Mouse (Mus musculus) forebrain, embryonic 13.5 days (tissue): ENCODE data around the gene Rnf149. TPM values are rescaled to one million over a fixed set of nuclear protein-coding genes. Genes with fewer than 3 reads are reported as not detected.
"Not testable (repeated sequence)": the region's sequence is repeated elsewhere in the genome, so short reads cannot be mapped to it uniquely, and the experiment has no call there.

Source experiments
- ATAC-seq: fragments of 200-750 bp; cut with Nextera tagmentation; 2 replicates; pipeline ENCODE4 v1.8.0; 2017
- H3K27ac ChIP-seq: fragments of 300-500 bp; sonication (generic); 2 replicates; pipeline ENCODE4 v1.5.1; 2015; ENCODE audit warnings: inconsistent platforms, mild to moderate bottlenecking, moderate library complexity
- H3K27me3 ChIP-seq: fragments of 300-500 bp; sonication (generic); 2 replicates; pipeline ENCODE4 v1.6.1; 2015; ENCODE audit warnings: mild to moderate bottlenecking, inconsistent platforms
- H3K36me3 ChIP-seq: fragments of 300-500 bp; sonication (generic); 2 replicates; pipeline ENCODE4 v1.6.1; 2015; ENCODE audit warnings: mild to moderate bottlenecking, inconsistent platforms; ENCODE audit not compliant: poor library complexity, severe bottlenecking
- H3K4me1 ChIP-seq: fragments of 300-500 bp; sonication (generic); 2 replicates; pipeline ENCODE4 v1.6.1; 2015; ENCODE audit warnings: inconsistent platforms
- H3K4me2 ChIP-seq: fragments of 300-500 bp; sonication (generic); 2 replicates; pipeline ENCODE4 v1.6.1; 2015; ENCODE audit warnings: inconsistent platforms, mild to moderate bottlenecking, moderate library complexity
- H3K4me3 ChIP-seq: fragments of 300-500 bp; sonication (generic); 2 replicates; pipeline ENCODE4 v1.5.1; 2015; ENCODE audit warnings: mild to moderate bottlenecking, inconsistent platforms
- H3K9ac ChIP-seq: fragments of 300-500 bp; sonication (generic); 2 replicates; pipeline ENCODE4 v1.6.1; 2015; ENCODE audit warnings: mild to moderate bottlenecking, inconsistent platforms
- H3K9me3 ChIP-seq: fragments of 300-500 bp; sonication (generic); replicated peaks from 2 replicates; pipeline ENCODE4 v1.6.1; 2016; ENCODE audit warnings: inconsistent platforms
- WGBS: fragments of 180-500 bp; shearing (Covaris S2); methylation state at CpG from one replicate; pipeline ENCODE4 v1.1.7; 2015; 5-methylcytosine and 5-hydroxymethylcytosine counted together
- polyA plus RNA-seq: library from polyadenylated mRNA; unstranded; fragments of >200 nt; fragmentation: Nextera tagmentation; extraction: Ambion mirVana; gene quantifications from 2 replicates; pipeline ENCODE4 v1.2.1, GENCODE M21; 2015

Rnf149 gene
- polyA plus RNA-seq: 20.0 and 20.7 TPM in 2 replicates

- H3K9ac ChIP-seq: peak within 1 kb of the TSS; percentile 95
- peak within 1 kb of the TSS; percentile 82 for H3K4me2 ChIP-seq
- peak within 1 kb of the TSS; percentile 96 for H3K27ac ChIP-seq
- no peaks in the 10 kb centered on the region for H3K36me3 ChIP-seq
- no peaks in the 10 kb centered on the region for H3K9me3 ChIP-seq
- no peaks in the 10 kb centered on the region for H3K27me3 ChIP-seq
- peak within 1 kb of the TSS; percentile 96 for H3K4me3 ChIP-seq
- WGBS: under 1% methylated on average over 44 of the region's 49 CpGs
- peaks cover 24% of the 10 kb centered on the region for H3K4me1 ChIP-seq
- peak; percentile 98 for ATAC-seq
Observed at GRCm38 (mm10) chr1:39577253-39577705, at the start of gene Rnf149. Gene Rnf149 (minus strand): TSS chr1:39577405.

DNA sequence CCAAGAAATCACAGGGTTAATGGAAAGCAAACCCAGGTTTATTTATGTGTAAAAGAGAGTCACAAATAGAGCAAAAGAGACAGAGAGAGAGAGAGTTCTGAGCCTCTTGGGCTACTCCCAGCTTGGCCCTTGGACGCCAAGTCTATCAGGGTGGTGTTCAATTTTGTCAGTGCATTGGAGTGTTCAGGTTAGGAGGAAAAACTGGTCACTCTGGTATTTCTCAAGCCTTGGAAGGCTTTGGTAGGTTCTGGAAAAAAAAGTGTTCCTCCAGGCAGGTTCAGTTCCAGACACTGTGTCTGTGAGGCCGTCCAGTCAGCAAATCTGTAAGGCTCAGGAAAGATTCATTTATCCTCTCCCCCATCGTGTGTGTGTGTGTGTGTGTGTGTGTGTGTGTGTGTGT lies 48.3 kb upstream of the Rnf149 start:
- no peaks in the 10 kb centered on the region for H3K27me3 ChIP-seq
- no peaks in the 10 kb centered on the region for H3K4me1 ChIP-seq
- no peaks in the 10 kb centered on the region for H3K9me3 ChIP-seq
- H3K9ac ChIP-seq: no peak overlapping the region
- no peak overlapping the region for H3K27ac ChIP-seq
- no peaks in the 10 kb centered on the region for H3K36me3 ChIP-seq
- ATAC-seq: no peak
- H3K4me2 ChIP-seq: no peak overlapping the region
- H3K4me3 ChIP-seq: no peak overlapping the region
- WGBS: 69% methylated on average over 3 of the region's 3 CpGs

DNA sequence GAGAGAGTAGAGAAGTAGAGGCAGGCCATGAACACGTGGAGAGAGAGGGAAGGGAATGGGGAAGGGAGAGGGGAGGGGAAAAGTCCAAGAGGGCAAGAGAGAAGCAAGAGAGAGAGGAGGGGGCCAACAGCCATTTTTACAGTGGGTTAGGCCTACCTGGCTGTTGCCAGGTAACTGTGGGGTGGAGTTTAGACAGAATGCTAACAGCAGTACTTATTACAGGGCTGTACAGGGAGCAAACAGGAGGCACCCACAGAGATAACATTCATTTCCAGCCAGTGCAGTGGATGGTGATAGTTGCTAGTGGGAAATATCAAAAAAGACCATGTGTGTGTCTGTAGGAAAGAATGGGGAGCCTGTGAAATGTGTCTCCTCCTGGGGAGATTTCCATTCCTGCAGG lies 46.5 kb upstream of the Rnf149 start:
- WGBS: 36% methylated on average over 1 of the region's 1 CpGs
- no peak for ATAC-seq
- H3K36me3 ChIP-seq: no peaks in the 10 kb centered on the region
- no peak overlapping the region for H3K4me3 ChIP-seq
- H3K9me3 ChIP-seq: no peaks in the 10 kb centered on the region
- H3K9ac ChIP-seq: no peak overlapping the region
- no peaks in the 10 kb centered on the region for H3K27me3 ChIP-seq
- H3K27ac ChIP-seq: no peak overlapping the region
- H3K4me1 ChIP-seq: no peaks in the 10 kb centered on the region
- H3K4me2 ChIP-seq: no peak overlapping the region

DNA sequence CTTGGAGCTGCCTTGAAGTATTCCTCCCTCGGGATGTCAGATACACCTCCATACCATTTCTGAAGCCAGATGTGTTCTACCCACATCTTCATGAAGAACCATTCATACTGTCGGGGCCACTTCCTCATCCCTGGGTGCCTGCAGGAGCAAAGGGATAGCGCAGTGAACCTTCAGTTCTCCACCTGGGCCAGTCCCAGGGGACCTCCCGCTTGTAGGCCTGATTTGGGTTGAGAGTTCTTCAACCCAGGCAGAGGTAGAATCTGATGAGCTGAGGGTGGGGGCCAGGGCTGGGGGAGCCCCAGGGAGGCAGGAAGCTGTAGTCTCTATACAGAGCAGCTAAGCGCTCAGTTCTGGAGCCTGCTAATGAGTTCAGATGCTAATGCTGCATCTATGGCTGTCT lies 45.9 kb upstream of the Rnf149 start:
- H3K36me3 ChIP-seq: no peaks in the 10 kb centered on the region
- 93% methylated on average over 5 of the region's 5 CpGs for WGBS
- H3K9me3 ChIP-seq: no peaks in the 10 kb centered on the region
- H3K4me3 ChIP-seq: no peak overlapping the region
- no peaks in the 10 kb centered on the region for H3K4me1 ChIP-seq
- H3K27me3 ChIP-seq: no peaks in the 10 kb centered on the region
- H3K9ac ChIP-seq: no peak overlapping the region
- no peak overlapping the region for H3K4me2 ChIP-seq
- ATAC-seq: no peak
- H3K27ac ChIP-seq: no peak overlapping the region

DNA sequence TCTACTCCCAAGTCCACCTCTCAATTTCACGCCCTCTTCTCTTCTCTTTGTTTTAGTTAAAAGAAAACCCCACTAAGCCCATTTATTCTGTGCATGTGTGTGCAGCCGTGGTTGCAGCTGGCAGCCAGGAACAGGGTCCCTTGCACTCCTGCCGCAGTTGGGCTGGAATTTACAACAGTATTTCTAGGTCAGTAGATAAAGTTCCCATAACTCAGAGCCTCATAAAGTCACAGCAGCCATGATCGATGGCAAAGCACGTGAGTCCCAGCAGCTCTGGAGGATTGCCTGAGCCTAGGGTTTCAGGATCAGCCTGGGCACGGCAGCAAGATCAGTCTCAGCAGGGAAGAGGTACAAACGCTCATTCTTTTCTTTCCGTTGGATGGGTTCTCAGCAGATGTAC lies 41.3 kb upstream of the Rnf149 start:
- H3K36me3 ChIP-seq: no peaks in the 10 kb centered on the region
- no peak overlapping the region for H3K4me3 ChIP-seq
- WGBS: 40% methylated on average over 8 of the region's 8 CpGs
- H3K4me2 ChIP-seq: no peak overlapping the region
- no peak overlapping the region for H3K9ac ChIP-seq
- ATAC-seq: no peak
- no peaks in the 10 kb centered on the region for H3K4me1 ChIP-seq
- H3K27ac ChIP-seq: no peak overlapping the region
- H3K27me3 ChIP-seq: no peaks in the 10 kb centered on the region
- no peaks in the 10 kb centered on the region for H3K9me3 ChIP-seq

- no peak for ATAC-seq
- Histone ChIP-seq H3K9me3 (no peaks in the 10 kb centered on the region), H3K4me2 (no peak overlapping the region), H3K4me1 (no peaks in the 10 kb centered on the region), H3K4me3 (no peak overlapping the region), H3K27me3 (no peaks in the 10 kb centered on the region), H3K27ac (no peak overlapping the region), H3K9ac (no peak overlapping the region), H3K36me3 (no peaks in the 10 kb centered on the region)
- 78% methylated on average over 6 of the region's 6 CpGs for WGBS
Observed at GRCm38 (mm10) chr1:39615526-39615925, 38.3 kb upstream of the Rnf149 start.

DNA sequence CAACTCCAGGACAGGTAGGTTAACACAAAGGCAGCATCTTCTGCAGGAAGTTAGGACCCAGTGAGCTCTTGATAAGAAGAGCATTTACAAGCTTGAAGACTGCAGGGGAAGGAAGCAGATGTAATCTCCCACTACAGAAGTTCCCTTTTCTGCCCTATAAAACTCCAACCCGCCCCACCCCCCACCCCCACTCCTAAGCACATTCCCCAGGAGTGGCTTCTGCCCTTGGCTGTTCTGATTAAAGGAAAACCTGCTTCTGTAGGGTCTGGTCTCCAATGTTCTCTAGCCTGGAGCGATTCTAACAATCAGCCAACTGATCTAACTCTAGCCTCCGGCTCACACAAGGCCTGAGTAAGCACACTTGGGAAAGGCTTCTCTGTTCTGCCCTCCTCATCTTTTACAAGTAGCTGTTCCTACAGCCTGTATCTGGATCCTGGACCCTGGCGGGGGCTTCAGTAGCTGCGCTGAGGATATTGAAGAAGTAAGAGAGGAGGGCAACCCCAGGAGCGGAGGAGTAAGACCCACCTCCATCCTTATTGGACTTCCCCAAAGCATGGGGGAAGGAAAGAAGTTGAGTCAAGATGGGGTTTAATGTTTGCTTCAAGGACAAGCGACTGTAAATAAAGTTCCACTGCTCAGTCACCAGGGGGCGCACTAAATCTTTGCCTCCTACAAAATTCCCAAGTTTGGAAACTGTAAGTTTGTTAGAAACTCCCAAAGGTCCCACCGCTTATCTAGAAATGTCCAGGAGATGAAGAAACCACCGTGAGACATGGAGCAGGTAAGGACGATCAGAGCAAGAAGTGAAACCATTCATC lies 37.5 kb upstream of the Rnf149 start:
- Histone ChIP-seq H3K9me3 (no peaks in the 10 kb centered on the region), H3K27ac (no peak overlapping the region), H3K36me3 (no peaks in the 10 kb centered on the region), H3K4me1 (no peaks in the 10 kb centered on the region), H3K4me3 (no peak overlapping the region), H3K9ac (no peak overlapping the region), H3K27me3 (no peaks in the 10 kb centered on the region), H3K4me2 (no peak overlapping the region; the same call in 1 of the 2 replicates)
- ATAC-seq: no peak
- WGBS: 24% methylated on average over 11 of the region's 11 CpGs

DNA sequence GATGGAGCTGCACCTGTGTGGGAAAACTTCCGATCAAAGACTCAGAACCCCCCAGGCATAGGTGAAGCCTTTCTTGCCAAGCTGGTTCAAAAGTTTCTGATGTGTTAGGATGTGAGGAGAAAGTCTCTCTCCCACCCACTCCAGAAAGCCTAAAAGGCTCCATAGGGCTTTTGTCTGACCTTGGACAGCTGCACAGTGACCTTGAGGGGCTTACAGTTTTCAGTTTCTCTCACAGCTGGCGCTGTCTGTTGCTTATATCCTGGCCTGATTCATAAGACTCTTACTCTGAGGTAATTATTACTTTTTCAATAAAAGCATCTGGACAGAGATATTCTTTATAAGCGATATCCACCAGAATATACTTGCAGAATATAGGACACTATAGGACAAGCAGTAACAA lies 35.9 kb upstream of the Rnf149 start:
- Histone ChIP-seq H3K9me3 (no peaks in the 10 kb centered on the region), H3K4me1 (no peaks in the 10 kb centered on the region), H3K27me3 (no peaks in the 10 kb centered on the region), H3K36me3 (no peaks in the 10 kb centered on the region), H3K4me3 (no peak overlapping the region), H3K4me2 (no peak overlapping the region), H3K27ac (no peak overlapping the region), H3K9ac (no peak overlapping the region)
- no peak for ATAC-seq
- WGBS: 85% methylated on average over 3 of the region's 3 CpGs

GRCm38 (mm10) chr1:39612491-39612890 lies 35.3 kb upstream of the Rnf149 start:
- no peak overlapping the region for H3K27ac ChIP-seq
- no peak overlapping the region for H3K4me3 ChIP-seq
- H3K36me3 ChIP-seq: no peaks in the 10 kb centered on the region
- no peaks in the 10 kb centered on the region for H3K27me3 ChIP-seq
- H3K9me3 ChIP-seq: no peaks in the 10 kb centered on the region
- H3K4me1 ChIP-seq: no peaks in the 10 kb centered on the region
- 81% methylated on average over 5 of the region's 5 CpGs for WGBS
- no peak overlapping the region for H3K9ac ChIP-seq
- no peak overlapping the region for H3K4me2 ChIP-seq
- no peak for ATAC-seq

GRCm38 (mm10) chr1:39608534-39608933 lies 31.3 kb upstream of the Rnf149 start:
- Histone ChIP-seq H3K4me3 (no peak overlapping the region), H3K27ac (no peak overlapping the region), H3K36me3 (no peaks in the 10 kb centered on the region), H3K4me2 (no peak overlapping the region), H3K9ac (no peak overlapping the region), H3K27me3 (no peaks in the 10 kb centered on the region), H3K4me1 (no peaks in the 10 kb centered on the region), H3K9me3 (no peaks in the 10 kb centered on the region)
- WGBS: 83% methylated on average over 8 of the region's 8 CpGs
- no peak for ATAC-seq

- Histone ChIP-seq H3K4me3 (no peak overlapping the region), H3K9me3 (no peaks in the 10 kb centered on the region), H3K4me2 (no peak overlapping the region), H3K4me1 (0 out of 2 replicates have a peak, but pooled peaks cover 4% of the 10 kb centered on the region), H3K27ac (no peak overlapping the region), H3K36me3 (no peaks in the 10 kb centered on the region), H3K9ac (no peak overlapping the region), H3K27me3 (no peaks in the 10 kb centered on the region)
- ATAC-seq: no peak
- 94% methylated on average over 3 of the region's 3 CpGs for WGBS
Observed at GRCm38 (mm10) chr1:39602477-39602876, 25.3 kb upstream of the Rnf149 start.

DNA sequence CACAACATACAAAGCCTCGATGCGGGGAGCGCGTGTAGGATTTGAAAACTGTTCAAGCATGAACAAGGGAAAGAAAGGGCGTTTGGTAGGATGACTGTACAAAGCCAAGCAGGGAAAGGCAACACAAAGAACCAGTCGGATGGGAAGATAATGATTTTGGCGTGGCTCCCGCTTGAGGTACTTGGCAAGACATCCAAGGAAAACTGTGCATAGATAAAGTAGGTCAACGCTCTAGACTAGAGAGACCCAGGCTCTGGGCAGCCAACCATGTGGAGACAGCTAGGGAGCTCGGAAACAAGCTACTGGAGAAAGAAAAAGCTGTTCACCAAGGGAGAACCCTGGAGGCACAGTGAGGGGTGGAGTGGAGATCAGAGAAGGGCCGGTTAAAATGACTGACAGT lies 21.5 kb upstream of the Rnf149 start:
- Histone ChIP-seq H3K4me1 (0 out of 2 replicates have a peak, but pooled peaks cover 4% of the 10 kb centered on the region), H3K9me3 (no peaks in the 10 kb centered on the region), H3K27ac (no peak overlapping the region), H3K4me2 (no peak overlapping the region), H3K9ac (no peak overlapping the region), H3K4me3 (no peak overlapping the region), H3K36me3 (no peaks in the 10 kb centered on the region), H3K27me3 (no peaks in the 10 kb centered on the region)
- ATAC-seq: no peak
- 44% methylated on average over 11 of the region's 11 CpGs for WGBS

GRCm38 (mm10) chr1:39597135-39597534 lies 19.9 kb upstream of the Rnf149 start:
- not testable (repeated sequence) for H3K36me3 ChIP-seq, H3K4me3 ChIP-seq, ATAC-seq, H3K27ac ChIP-seq, H3K27me3 ChIP-seq, H3K4me1 ChIP-seq, H3K4me2 ChIP-seq, H3K9ac ChIP-seq, H3K9me3 ChIP-seq
- WGBS: 94% methylated on average over 9 of the region's 9 CpGs
